Mouse (Mus musculus): ENCODE measurements around the gene Tsku. TPM values are rescaled to one million over a fixed set of nuclear protein-coding genes. Genes with fewer than 3 reads are reported as not detected.

Gene Tsku
- polyA plus RNA-seq, 1 experiment: 17.5 TPM

DNA sequence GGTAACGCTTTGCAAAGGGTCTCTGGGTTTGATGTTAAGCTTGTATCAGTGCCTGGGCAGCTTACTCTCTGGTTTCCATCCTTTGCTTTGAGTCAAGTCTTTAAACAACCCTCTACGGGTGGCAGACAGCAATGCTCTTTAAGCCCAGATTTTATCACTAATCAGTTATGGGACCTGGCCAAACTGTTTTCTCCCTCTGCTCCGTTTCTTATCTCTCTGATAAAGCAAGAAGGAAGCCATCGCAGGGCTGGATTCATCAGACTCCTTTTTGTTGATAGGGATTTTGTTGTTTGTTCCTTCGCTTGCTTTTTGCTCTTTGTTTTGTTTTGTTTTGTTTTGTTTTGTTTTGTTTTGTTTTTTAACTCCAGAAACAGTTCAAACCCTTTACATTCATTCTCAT is 20.8 kb downstream of the Tsku start:
- no peaks in the 10 kb centered on the region for H3K27me3 ChIP-seq (ENCODE audit: control insufficient read depth, insufficient read depth, low read length, poor library complexity, severe bottlenecking)
- no peaks in the 10 kb centered on the region for H3K4me1 ChIP-seq (ENCODE audit: control insufficient read depth, insufficient read depth, low read length)
- no peaks in the 10 kb centered on the region for H3K36me3 ChIP-seq (ENCODE audit: control insufficient read depth, insufficient read depth, low read length, poor library complexity, severe bottlenecking)
- TF ChIP-seq POLR2A (IDR thresholded peaks at IDR 0.05; ENCODE audit: insufficient read depth, low read length): no peak
- no peak for TF ChIP-seq EP300 (IDR thresholded peaks at IDR 0.05; ENCODE audit: insufficient read depth, low read depth, low read length)
- no peak for TF ChIP-seq CTCF (IDR thresholded peaks at IDR 0.05; ENCODE audit: low read depth, low read length)
- H3K4me3 ChIP-seq (ENCODE audit: low read depth, low read length): no peak overlapping the region
- H3K9ac ChIP-seq (ENCODE audit: low read depth, poor library complexity, severe bottlenecking): no peak overlapping the region
- H3K9me3 ChIP-seq (replicated peaks; ENCODE audit: control insufficient read depth, insufficient read depth, low read length, poor library complexity, severe bottlenecking): no peaks in the 10 kb centered on the region
- no peak overlapping the region for H3K27ac ChIP-seq (ENCODE audit: insufficient read depth, low read length)

DNA sequence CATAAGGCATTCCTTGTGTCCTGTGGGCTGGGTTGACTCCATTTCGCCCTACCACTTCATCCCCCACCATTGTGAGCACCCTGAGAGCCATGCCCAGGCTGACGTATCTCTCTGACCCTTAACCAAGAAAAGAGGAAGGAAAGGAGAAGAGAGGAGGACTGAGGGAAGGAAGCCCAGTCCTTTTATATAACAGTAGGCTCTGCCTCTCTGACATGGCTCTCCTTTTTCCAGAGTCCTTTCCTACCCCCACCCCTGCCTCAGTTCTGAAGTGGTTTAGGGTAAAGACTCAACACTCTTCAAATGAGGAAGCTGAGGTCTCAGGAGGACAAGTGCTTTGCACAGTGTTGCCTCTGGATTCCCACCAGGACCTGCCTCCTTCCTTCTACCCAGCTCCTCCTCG is 27.1 kb downstream of the Tsku start:
- no peaks in the 10 kb centered on the region for H3K36me3 ChIP-seq (ENCODE audit: control insufficient read depth, insufficient read depth, low read length, poor library complexity, severe bottlenecking)

DNA sequence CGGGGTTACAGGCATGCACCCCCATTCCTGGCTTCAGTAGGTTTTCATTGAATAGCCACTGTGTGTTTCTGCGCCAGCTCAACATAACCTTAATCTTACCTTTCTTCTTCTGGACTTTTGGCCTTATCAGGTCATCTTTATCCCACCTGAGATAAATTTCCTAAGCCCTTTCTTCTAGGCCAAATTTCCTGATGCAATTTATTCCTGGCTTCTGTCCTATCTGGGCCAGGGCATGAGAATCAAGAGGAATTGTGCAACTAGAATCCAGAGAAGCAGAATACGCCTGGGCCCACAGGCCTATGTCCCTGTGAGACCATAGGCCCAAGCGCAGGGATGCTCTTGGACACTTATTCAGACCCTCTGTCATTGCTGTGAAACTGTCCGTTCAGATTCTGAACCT is 27.6 kb downstream of the Tsku start:
- Histone ChIP-seq H3K4me1 (ENCODE audit: control insufficient read depth, insufficient read depth, low read length) (no peaks in the 10 kb centered on the region), H3K4me3 (ENCODE audit: low read depth, low read length) (no peak overlapping the region), H3K27ac (ENCODE audit: insufficient read depth, low read length) (no peak overlapping the region), H3K36me3 (ENCODE audit: control insufficient read depth, insufficient read depth, low read length, poor library complexity, severe bottlenecking) (no peaks in the 10 kb centered on the region), H3K27me3 (ENCODE audit: control insufficient read depth, insufficient read depth, low read length, poor library complexity, severe bottlenecking) (no peaks in the 10 kb centered on the region), H3K9me3 (replicated peaks; ENCODE audit: control insufficient read depth, insufficient read depth, low read length, poor library complexity, severe bottlenecking) (no peaks in the 10 kb centered on the region), H3K9ac (ENCODE audit: low read depth, poor library complexity, severe bottlenecking) (no peak overlapping the region)
- TF ChIP-seq EP300 (IDR thresholded peaks at IDR 0.05; ENCODE audit: insufficient read depth, low read depth, low read length) (no peak), POLR2A (IDR thresholded peaks at IDR 0.05; ENCODE audit: insufficient read depth, low read length) (no peak), CTCF (IDR thresholded peaks at IDR 0.05; ENCODE audit: low read depth, low read length) (no peak)

More for the DNA sequence above, 27.1 kb downstream of the Tsku start:
- Histone ChIP-seq H3K4me1 (ENCODE audit: control insufficient read depth, insufficient read depth, low read length) (no peaks in the 10 kb centered on the region), H3K9ac (ENCODE audit: low read depth, poor library complexity, severe bottlenecking) (no peak overlapping the region), H3K27ac (ENCODE audit: insufficient read depth, low read length) (no peak overlapping the region), H3K4me3 (ENCODE audit: low read depth, low read length) (no peak overlapping the region), H3K27me3 (ENCODE audit: control insufficient read depth, insufficient read depth, low read length, poor library complexity, severe bottlenecking) (no peaks in the 10 kb centered on the region), H3K9me3 (replicated peaks; ENCODE audit: control insufficient read depth, insufficient read depth, low read length, poor library complexity, severe bottlenecking) (no peaks in the 10 kb centered on the region)
- TF ChIP-seq CTCF (IDR thresholded peaks at IDR 0.05; ENCODE audit: low read depth, low read length) (no peak), POLR2A (IDR thresholded peaks at IDR 0.05; ENCODE audit: insufficient read depth, low read length) (no peak), EP300 (IDR thresholded peaks at IDR 0.05; ENCODE audit: insufficient read depth, low read depth, low read length) (no peak)

DNA sequence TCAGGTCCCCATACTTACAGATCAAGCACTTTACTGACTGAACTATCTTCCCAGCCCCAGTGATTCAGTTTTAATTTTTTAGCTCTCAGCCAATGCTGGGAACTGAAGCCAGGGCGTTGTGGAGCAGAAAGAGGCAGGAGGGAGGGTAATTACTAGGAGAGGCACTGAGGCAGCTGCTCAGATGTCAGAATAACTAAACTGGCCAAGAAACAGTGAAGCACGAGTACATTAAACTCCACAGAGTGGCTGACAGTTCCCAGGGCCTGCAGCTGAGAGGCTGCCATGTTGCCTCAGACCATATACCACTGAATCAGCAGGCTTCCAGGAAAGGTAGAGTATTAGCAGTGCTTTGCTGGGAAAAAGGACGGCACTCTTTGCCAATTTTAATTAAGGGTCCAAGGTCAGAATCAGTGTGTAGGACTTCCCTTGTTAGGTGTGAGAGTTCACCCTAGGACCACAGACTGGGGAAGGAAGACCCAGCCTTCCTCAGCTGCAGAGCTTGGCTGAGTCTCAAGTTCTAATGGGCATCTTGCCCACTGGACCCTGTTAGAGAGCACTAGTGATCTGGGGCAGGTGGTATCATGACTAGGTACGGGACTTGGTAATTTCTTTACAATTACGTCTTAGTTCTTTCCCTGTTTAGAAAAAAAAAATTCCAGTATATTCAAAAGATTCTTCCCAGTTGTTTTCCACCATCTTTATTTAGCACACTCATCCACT is 28.3 kb downstream of the Tsku start:
- no peaks in the 10 kb centered on the region for H3K36me3 ChIP-seq (ENCODE audit: control insufficient read depth, insufficient read depth, low read length, poor library complexity, severe bottlenecking)
- H3K4me3 ChIP-seq (ENCODE audit: low read depth, low read length): no peak overlapping the region
- H3K4me1 ChIP-seq (ENCODE audit: control insufficient read depth, insufficient read depth, low read length): no peaks in the 10 kb centered on the region
- TF ChIP-seq EP300 (IDR thresholded peaks at IDR 0.05; ENCODE audit: insufficient read depth, low read depth, low read length) (no peak), CTCF (IDR thresholded peaks at IDR 0.05; ENCODE audit: low read depth, low read length) (no peak), POLR2A (IDR thresholded peaks at IDR 0.05; ENCODE audit: insufficient read depth, low read length) (no peak)
- H3K27me3 ChIP-seq (ENCODE audit: control insufficient read depth, insufficient read depth, low read length, poor library complexity, severe bottlenecking): no peaks in the 10 kb centered on the region
- H3K9me3 ChIP-seq (replicated peaks; ENCODE audit: control insufficient read depth, insufficient read depth, low read length, poor library complexity, severe bottlenecking): no peaks in the 10 kb centered on the region
- no peak overlapping the region for H3K9ac ChIP-seq (ENCODE audit: low read depth, poor library complexity, severe bottlenecking)
- H3K27ac ChIP-seq (ENCODE audit: insufficient read depth, low read length): no peak overlapping the region

DNA sequence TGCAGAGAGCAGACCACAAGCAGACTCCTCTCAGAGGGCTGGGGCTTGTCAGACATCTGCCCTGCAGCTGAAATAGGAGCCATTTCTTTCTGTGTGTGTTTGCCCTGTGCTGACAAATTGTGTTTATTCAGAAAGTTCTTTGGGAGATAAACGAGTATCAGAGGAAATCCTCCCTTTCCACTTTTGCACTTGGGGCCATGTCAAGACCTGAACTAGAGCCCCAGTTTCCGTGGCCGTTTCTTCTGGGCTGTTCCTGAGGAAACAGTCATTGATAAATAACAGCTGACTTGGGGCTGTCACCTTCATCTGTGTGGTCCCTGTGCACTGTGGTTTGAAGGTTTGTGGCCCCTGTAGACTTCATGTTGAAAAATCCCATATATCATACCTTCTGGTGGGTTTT is 29.2 kb downstream of the Tsku start:
- H3K36me3 ChIP-seq (ENCODE audit: control insufficient read depth, insufficient read depth, low read length, poor library complexity, severe bottlenecking): no peaks in the 10 kb centered on the region
- no peak overlapping the region for H3K9ac ChIP-seq (ENCODE audit: low read depth, poor library complexity, severe bottlenecking)
- H3K9me3 ChIP-seq (replicated peaks; ENCODE audit: control insufficient read depth, insufficient read depth, low read length, poor library complexity, severe bottlenecking): no peaks in the 10 kb centered on the region
- TF ChIP-seq POLR2A (IDR thresholded peaks at IDR 0.05; ENCODE audit: insufficient read depth, low read length): no peak
- TF ChIP-seq EP300 (IDR thresholded peaks at IDR 0.05; ENCODE audit: insufficient read depth, low read depth, low read length): no peak
- no peak for TF ChIP-seq CTCF (IDR thresholded peaks at IDR 0.05; ENCODE audit: low read depth, low read length)
- H3K4me1 ChIP-seq (ENCODE audit: control insufficient read depth, insufficient read depth, low read length): no peaks in the 10 kb centered on the region
- no peak overlapping the region for H3K4me3 ChIP-seq (ENCODE audit: low read depth, low read length)
- no peak overlapping the region for H3K27ac ChIP-seq (ENCODE audit: insufficient read depth, low read length)
- no peaks in the 10 kb centered on the region for H3K27me3 ChIP-seq (ENCODE audit: control insufficient read depth, insufficient read depth, low read length, poor library complexity, severe bottlenecking)

DNA sequence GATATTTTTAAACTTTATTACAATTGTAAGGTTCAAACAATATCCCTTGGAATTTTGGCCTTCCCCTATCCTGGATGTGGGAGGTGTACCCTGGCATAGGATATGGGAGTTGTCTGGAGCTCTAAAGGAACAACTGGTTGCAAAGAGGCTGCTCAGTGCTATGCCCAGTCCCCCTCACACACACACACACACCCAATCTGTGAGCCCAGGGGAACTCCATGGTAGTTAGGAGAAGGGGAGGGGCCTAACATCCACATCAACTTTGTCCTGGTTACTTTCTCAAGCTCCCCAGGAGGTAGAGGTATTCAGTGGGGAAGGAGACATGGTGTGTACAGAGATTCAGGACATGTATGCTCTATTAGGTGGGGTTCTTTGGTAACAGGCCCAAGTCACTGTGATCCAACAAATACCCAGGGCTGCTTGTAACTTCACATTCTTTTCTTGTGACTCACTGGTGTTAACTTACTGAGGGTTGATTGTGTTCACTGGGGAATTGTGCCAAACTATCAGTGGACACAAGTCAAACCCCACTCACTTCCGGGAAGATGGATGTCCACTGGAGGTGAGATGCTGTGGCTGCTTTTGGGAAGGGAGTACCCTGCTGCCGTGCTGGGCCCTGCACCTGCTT is 30.6 kb downstream of the Tsku start:
- Histone ChIP-seq H3K36me3 (ENCODE audit: control insufficient read depth, insufficient read depth, low read length, poor library complexity, severe bottlenecking) (no peaks in the 10 kb centered on the region), H3K27me3 (ENCODE audit: control insufficient read depth, insufficient read depth, low read length, poor library complexity, severe bottlenecking) (no peaks in the 10 kb centered on the region), H3K27ac (ENCODE audit: insufficient read depth, low read length) (no peak overlapping the region), H3K9me3 (replicated peaks; ENCODE audit: control insufficient read depth, insufficient read depth, low read length, poor library complexity, severe bottlenecking) (no peaks in the 10 kb centered on the region), H3K4me1 (ENCODE audit: control insufficient read depth, insufficient read depth, low read length) (no peaks in the 10 kb centered on the region), H3K9ac (ENCODE audit: low read depth, poor library complexity, severe bottlenecking) (no peak overlapping the region), H3K4me3 (ENCODE audit: low read depth, low read length) (no peak overlapping the region)
- TF ChIP-seq CTCF (IDR thresholded peaks at IDR 0.05; ENCODE audit: low read depth, low read length): no peak
- TF ChIP-seq EP300 (IDR thresholded peaks at IDR 0.05; ENCODE audit: insufficient read depth, low read depth, low read length): no peak
- no peak for TF ChIP-seq POLR2A (IDR thresholded peaks at IDR 0.05; ENCODE audit: insufficient read depth, low read length)

Measured in ES-Bruce4 (cell line).